Mouse (Mus musculus): ENCODE results near the gene Pkd1l1.

GRCm38 (mm10) chr11:8809644-8810043 is 163.4 kb downstream of the Pkd1l1 start:
- TF ChIP-seq CTCF (IDR thresholded peaks at IDR 0.05; ENCODE audit: low read depth): 0 out of 2 replicates have a peak, but pooled peaks have one; percentile 13
- no peak for TF ChIP-seq EP300 (IDR thresholded peaks at IDR 0.05; ENCODE audit: low read depth)
